Mouse (Mus musculus) midbrain, embryonic 16.5 days (tissue): ENCODE measurements around the gene Olfr1535. TPM values are rescaled to one million over a fixed set of nuclear protein-coding genes. Genes with fewer than 3 reads are reported as not detected.

ENCODE experiments used
- polyA plus RNA-seq: library from polyadenylated mRNA; unstranded; fragments of >200 nt; fragmentation: Nextera tagmentation; extraction: Ambion mirVana; gene quantifications from 2 replicates; pipeline ENCODE4 v1.2.1, GENCODE M21; 2015

Olfr1535 gene
- polyA plus RNA-seq, 1 experiment from 2014 or later, result not detected

Other genes with a start within 250 kb of the Olfr1535 start
- gene Gpx6, start 247.8 kb downstream of the Olfr1535 start, polyA plus RNA-seq, result 0.54 TPM in 1 of 2 replicates, not detected in the other
- not detected in 2 replicates for gene Olfr1367, start 213.0 kb downstream of the Olfr1535 start, polyA plus RNA-seq
- 11.5 and 13.5 TPM in 2 replicates for gene Zscan12, start 197.1 kb downstream of the Olfr1535 start, polyA plus RNA-seq
- 64.5 and 73.5 TPM in 2 replicates for gene Zkscan3, start 157.1 kb downstream of the Olfr1535 start, polyA plus RNA-seq
- 4.6 and 4.8 TPM in 2 replicates for gene Pgbd1, start 118.8 kb downstream of the Olfr1535 start, polyA plus RNA-seq
- gene Zscan26, start 106.2 kb downstream of the Olfr1535 start, polyA plus RNA-seq, result 21.5 and 23.4 TPM in 2 replicates
- gene Nkapl, start 91.4 kb downstream of the Olfr1535 start, polyA plus RNA-seq, result 3.8 and 4.5 TPM in 2 replicates
- gene Zkscan4, start 81.0 kb downstream of the Olfr1535 start, polyA plus RNA-seq, result 12.0 and 13.2 TPM in 2 replicates
- not detected in 2 replicates for gene Gm10065, start 80.5 kb downstream of the Olfr1535 start, polyA plus RNA-seq
- gene AK157302, start 64.7 kb downstream of the Olfr1535 start, polyA plus RNA-seq, result 0.43 and 0.56 TPM in 2 replicates
- gene Gm11273, start 58.5 kb downstream of the Olfr1535 start, polyA plus RNA-seq, result 4.3 and 7.3 TPM in 2 replicates
- 4.1 and 4.3 TPM in 2 replicates for gene Zkscan8, start 28.8 kb downstream of the Olfr1535 start, polyA plus RNA-seq
- gene Olfr1366, start 17.1 kb downstream of the Olfr1535 start, polyA plus RNA-seq, result 0.09 and 0.15 TPM in 2 replicates
- gene Olfr1364, start 21.9 kb upstream of the Olfr1535 start, polyA plus RNA-seq, result not detected in 2 replicates
- not detected in 2 replicates for gene Olfr1362, start 54.1 kb upstream of the Olfr1535 start, polyA plus RNA-seq
- gene Olfr11, start 82.6 kb upstream of the Olfr1535 start, polyA plus RNA-seq, result 0.07 TPM in 1 of 2 replicates, not detected in the other
- gene Olfr1361, start 103.5 kb upstream of the Olfr1535 start, polyA plus RNA-seq, result not detected in 2 replicates
- not detected in 2 replicates for gene Olfr1360, start 117.5 kb upstream of the Olfr1535 start, polyA plus RNA-seq
- not detected in 2 replicates for gene Olfr1359, start 138.2 kb upstream of the Olfr1535 start, polyA plus RNA-seq
- gene Hist1h2bl, start 156.2 kb upstream of the Olfr1535 start, polyA plus RNA-seq, result not detected in 2 replicates
- gene Hist1h2ai, start 156.5 kb upstream of the Olfr1535 start, polyA plus RNA-seq, result 3.5 and 9.7 TPM in 2 replicates
- gene Hist1h3h, start 157.8 kb upstream of the Olfr1535 start, polyA plus RNA-seq, result 3.4 TPM in 1 of 2 replicates, not detected in the other
- 1.2 and 1.4 TPM in 2 replicates for gene Hist1h2bm, start 162.2 kb upstream of the Olfr1535 start, polyA plus RNA-seq
- 0.40 and 0.80 TPM in 2 replicates for gene Hist1h4j, start 175.2 kb upstream of the Olfr1535 start, polyA plus RNA-seq
- 2.7 TPM in 1 of 2 replicates, not detected in the other for gene Hist1h4k, start 190.6 kb upstream of the Olfr1535 start, polyA plus RNA-seq
- 4.9 and 5.7 TPM in 2 replicates for gene Hist1h2ak, start 193.9 kb upstream of the Olfr1535 start, polyA plus RNA-seq
- 1.1 TPM in 1 of 2 replicates, not detected in the other for gene Hist1h2bn, start 194.2 kb upstream of the Olfr1535 start, polyA plus RNA-seq
- gene Hist1h1b, start 220.7 kb upstream of the Olfr1535 start, polyA plus RNA-seq, result 0.69 and 2.4 TPM in 2 replicates
- gene Hist1h3i, start 223.5 kb upstream of the Olfr1535 start, polyA plus RNA-seq, result 13.1 and 17.6 TPM in 2 replicates
- gene Hist1h2an, start 227.3 kb upstream of the Olfr1535 start, polyA plus RNA-seq, result not detected in 2 replicates
- gene Hist1h2bp, start 227.6 kb upstream of the Olfr1535 start, polyA plus RNA-seq, result 0.72 TPM in 1 of 2 replicates, not detected in the other